Mouse (Mus musculus) midbrain, embryonic 11.5 days (tissue): ENCODE measurements around the gene Foxp1. TPM values are rescaled to one million over a fixed set of nuclear protein-coding genes. Genes with fewer than 3 reads are reported as not detected.

Experiments used
- ATAC-seq: fragments of 200-750 bp; cut with Nextera tagmentation; 2 replicates; pipeline ENCODE4 v1.8.0; 2017; ENCODE audit warnings: moderate TSS enrichment, moderate library complexity; ENCODE audit not compliant: low FRiP score
- DNase-seq: peaks from one replicate; pipeline ENCODE4 v3.0.0; 2015; ENCODE audit warnings: low spot score; ENCODE audit errors: missing footprints
- H3K27ac ChIP-seq: fragments of 300-500 bp; sonication (generic); 2 replicates; pipeline ENCODE4 v1.5.1; 2014; ENCODE audit warnings: low read depth, low read length
- H3K27me3 ChIP-seq: fragments of 300-500 bp; sonication (generic); 2 replicates; pipeline ENCODE4 v1.6.1; 2014; ENCODE audit warnings: mild to moderate bottlenecking, low read length, moderate library complexity, mixed read lengths; ENCODE audit not compliant: control insufficient read depth, insufficient read depth
- H3K36me3 ChIP-seq: fragments of 300-500 bp; sonication (generic); 2 replicates; pipeline ENCODE4 v1.6.1; 2014; ENCODE audit warnings: mild to moderate bottlenecking, low read length, moderate library complexity, mixed read lengths; ENCODE audit not compliant: control insufficient read depth, insufficient read depth
- H3K4me1 ChIP-seq: fragments of 300-500 bp; sonication (generic); 2 replicates; pipeline ENCODE4 v1.6.1; 2014; ENCODE audit warnings: low read length; ENCODE audit not compliant: control insufficient read depth, insufficient read depth
- H3K4me2 ChIP-seq: fragments of 300-500 bp; sonication (generic); 2 replicates; pipeline ENCODE4 v1.6.1; 2014; ENCODE audit warnings: mild to moderate bottlenecking, moderate library complexity
- H3K4me3 ChIP-seq: fragments of 300-500 bp; sonication (generic); 2 replicates; pipeline ENCODE4 v1.5.1; 2014; ENCODE audit warnings: low read depth, low read length
- H3K9ac ChIP-seq: fragments of 300-500 bp; sonication (generic); 2 replicates; pipeline ENCODE4 v1.6.1; 2014; ENCODE audit warnings: low read length
- H3K9me3 ChIP-seq: fragments of 300-500 bp; sonication (generic); 2 replicates; pipeline ENCODE4 v1.6.1; 2016; ENCODE audit warnings: low read length; ENCODE audit not compliant: control insufficient read depth
- WGBS: fragments of 180-500 bp; shearing (Covaris S2); extraction: QIAGEN DNeasy Blood & Tissue Kit; methylation state at CpG from one replicate; pipeline ENCODE4 v1.1.7; 2014; 5-methylcytosine and 5-hydroxymethylcytosine counted together
- polyA plus RNA-seq: library from polyadenylated mRNA; unstranded; fragments of >200 nt; fragmentation: Nextera tagmentation; extraction: Ambion mirVana; gene quantifications from 2 replicates; pipeline ENCODE4 v1.2.1, GENCODE M21; 2014

Gene Foxp1
- polyA plus RNA-seq, 1 experiment from 2014 or later: 86.2 TPM

GRCm38 (mm10) chr6:99320444-99320843 is 202.1 kb downstream of the Foxp1 start:
- Histone ChIP-seq H3K4me2 (no peak overlapping the region; the same call in 1 of the 2 replicates), H3K36me3 (no peaks in the 10 kb centered on the region), H3K27ac (no peak overlapping the region), H3K4me3 (no peak overlapping the region), H3K4me1 (peaks cover 14% of the 10 kb centered on the region; the same call in 1 of the 2 replicates), H3K27me3 (no peaks in the 10 kb centered on the region), H3K9ac (no peak overlapping the region; the same call in 1 of the 2 replicates), H3K9me3 (no peaks in the 10 kb centered on the region)
- ATAC-seq (peak; percentile 41; the same call in 1 of the 2 replicates), DNase-seq (peak; percentile 88)
- 69% methylated on average over 8 of the region's 8 CpGs for WGBS

DNA sequence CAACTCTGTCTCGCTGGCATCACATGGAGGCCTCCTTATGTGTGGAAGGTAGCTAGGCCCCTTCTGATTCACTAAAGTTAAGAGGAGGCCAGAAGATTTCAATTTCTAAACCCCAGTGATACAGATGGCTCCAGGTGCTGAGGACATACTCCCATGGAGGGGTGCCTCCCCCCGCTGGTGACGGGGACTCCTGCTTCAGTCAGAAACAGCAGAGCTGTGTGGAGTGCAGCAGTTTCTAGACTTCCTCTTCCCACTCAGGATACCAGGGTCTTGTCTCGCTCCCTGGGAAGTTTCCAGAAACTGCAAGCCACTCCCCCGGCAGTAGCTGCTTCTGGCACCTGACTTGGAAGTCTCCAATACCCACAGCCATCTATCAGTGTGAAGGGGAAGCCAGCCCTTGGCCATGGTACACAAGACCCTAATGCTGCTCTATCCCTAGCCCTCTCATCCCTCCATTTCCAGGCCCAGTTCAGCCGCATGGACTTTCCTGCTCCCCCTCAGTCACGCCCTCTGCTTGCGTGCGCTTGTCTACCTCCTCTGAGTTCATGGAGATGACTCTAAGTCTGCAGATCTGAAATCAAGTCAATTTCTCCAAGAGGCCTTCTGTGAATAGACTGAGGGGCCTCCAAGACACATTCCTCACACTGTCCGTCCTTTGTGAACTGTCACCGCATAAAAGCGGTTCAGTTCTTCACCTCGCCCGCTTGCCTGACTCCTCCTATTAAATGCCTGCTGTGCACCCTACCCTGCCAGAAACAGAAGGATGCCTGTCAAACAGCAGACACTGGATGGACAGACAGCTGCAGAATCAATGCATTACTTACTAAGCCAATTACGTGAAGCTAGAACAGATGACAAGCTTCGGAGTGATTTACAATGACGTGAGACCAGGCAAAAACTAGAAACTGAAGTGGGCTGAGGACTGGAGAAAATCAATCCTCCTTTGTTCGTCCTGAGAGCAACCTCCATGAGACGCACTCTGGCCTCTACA is 202.8 kb downstream of the Foxp1 start:
- DNase-seq: peak; percentile 90
- Histone ChIP-seq H3K27me3 (no peaks in the 10 kb centered on the region), H3K27ac (peak overlapping the region; percentile 12; the same call in 1 of the 2 replicates), H3K9ac (no peak overlapping the region; the same call in 1 of the 2 replicates), H3K9me3 (no peaks in the 10 kb centered on the region), H3K4me2 (peak overlapping the region; percentile 12; the same call in 1 of the 2 replicates), H3K4me1 (peaks cover 14% of the 10 kb centered on the region; the same call in 1 of the 2 replicates), H3K36me3 (no peaks in the 10 kb centered on the region), H3K4me3 (no peak overlapping the region)
- ATAC-seq: peak; percentile 80
- 52% methylated on average over 19 of the region's 19 CpGs for WGBS

GRCm38 (mm10) chr6:99314746-99315145 is 207.8 kb downstream of the Foxp1 start:
- Histone ChIP-seq H3K9me3 (no peaks in the 10 kb centered on the region), H3K36me3 (no peaks in the 10 kb centered on the region), H3K4me1 (peaks cover 10% of the 10 kb centered on the region; the same call in 1 of the 2 replicates), H3K4me3 (no peak overlapping the region), H3K4me2 (no peak overlapping the region), H3K27me3 (no peaks in the 10 kb centered on the region), H3K27ac (no peak overlapping the region), H3K9ac (no peak overlapping the region)
- WGBS: 75% methylated on average over 3 of the region's 3 CpGs
- ATAC-seq: no peak
- DNase-seq: no peak

- Histone ChIP-seq H3K4me2 (no peak overlapping the region), H3K9ac (no peak overlapping the region), H3K27ac (no peak overlapping the region), H3K36me3 (no peaks in the 10 kb centered on the region), H3K9me3 (no peaks in the 10 kb centered on the region), H3K4me3 (no peak overlapping the region), H3K27me3 (no peaks in the 10 kb centered on the region), H3K4me1 (peaks cover 8% of the 10 kb centered on the region; the same call in 1 of the 2 replicates)
- ATAC-seq: no peak
- DNase-seq: no peak
- 86% methylated on average over 12 of the region's 12 CpGs for WGBS
Measured at GRCm38 (mm10) chr6:99310529-99310928, 212.0 kb downstream of the Foxp1 start.

GRCm38 (mm10) chr6:99310171-99310500 is 212.4 kb downstream of the Foxp1 start:
- Histone ChIP-seq H3K9me3 (no peaks in the 10 kb centered on the region), H3K27ac (no peak overlapping the region), H3K4me1 (peaks cover 8% of the 10 kb centered on the region; the same call in 1 of the 2 replicates), H3K27me3 (no peaks in the 10 kb centered on the region), H3K4me3 (no peak overlapping the region), H3K9ac (no peak overlapping the region), H3K36me3 (no peaks in the 10 kb centered on the region), H3K4me2 (no peak overlapping the region)
- ATAC-seq: no peak
- DNase-seq: no peak
- 50% methylated on average over 3 of the region's 3 CpGs for WGBS

- Histone ChIP-seq H3K36me3 (no peaks in the 10 kb centered on the region), H3K9ac (no peak overlapping the region), H3K4me3 (no peak overlapping the region), H3K27me3 (no peaks in the 10 kb centered on the region), H3K9me3 (no peaks in the 10 kb centered on the region), H3K4me2 (no peak overlapping the region), H3K4me1 (peaks cover 8% of the 10 kb centered on the region; the same call in 1 of the 2 replicates), H3K27ac (no peak overlapping the region)
- DNase-seq (no peak), ATAC-seq (no peak)
- 85% methylated on average over 14 of the region's 14 CpGs for WGBS
Measured at GRCm38 (mm10) chr6:99309466-99310170, 212.9 kb downstream of the Foxp1 start.

GRCm38 (mm10) chr6:99305751-99306150 is 216.8 kb downstream of the Foxp1 start:
- no peak for DNase-seq
- 88% methylated on average over 3 of the region's 3 CpGs for WGBS
- H3K9me3 ChIP-seq: no peaks in the 10 kb centered on the region

DNA sequence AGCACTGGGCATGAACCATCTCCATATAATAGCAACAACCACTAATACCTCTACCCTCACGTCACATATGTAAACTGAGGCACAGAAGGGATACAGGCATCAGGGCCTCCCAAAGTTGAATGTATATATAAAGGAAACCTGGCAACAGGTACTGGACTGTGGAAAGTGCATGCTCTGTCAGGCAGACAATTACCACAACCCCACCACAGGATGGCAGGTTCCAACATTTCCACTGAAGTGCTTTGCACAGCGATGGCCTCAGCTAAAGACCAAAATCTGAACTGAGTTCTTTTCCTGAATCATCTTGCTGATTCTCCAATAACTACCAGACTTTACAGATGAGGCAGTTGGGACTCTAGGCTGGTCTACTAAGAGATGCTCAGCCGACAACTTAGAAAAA is 217.3 kb downstream of the Foxp1 start:
- ATAC-seq (no peak), DNase-seq (no peak)
- no peak overlapping the region for H3K9ac ChIP-seq
- no peaks in the 10 kb centered on the region for H3K4me1 ChIP-seq
- H3K27me3 ChIP-seq: no peaks in the 10 kb centered on the region
- no peaks in the 10 kb centered on the region for H3K9me3 ChIP-seq
- WGBS: 90% methylated on average over 3 of the region's 3 CpGs
- H3K36me3 ChIP-seq: no peaks in the 10 kb centered on the region
- no peak overlapping the region for H3K27ac ChIP-seq
- no peak overlapping the region for H3K4me3 ChIP-seq
- H3K4me2 ChIP-seq: no peak overlapping the region

More at GRCm38 (mm10) chr6:99305751-99306150, 216.8 kb downstream of the Foxp1 start:
- Histone ChIP-seq H3K27me3 (no peaks in the 10 kb centered on the region), H3K4me1 (peaks cover 5% of the 10 kb centered on the region; the same call in 1 of the 2 replicates), H3K9ac (no peak overlapping the region), H3K4me2 (no peak overlapping the region), H3K4me3 (no peak overlapping the region), H3K36me3 (no peaks in the 10 kb centered on the region), H3K27ac (no peak overlapping the region)
- no peak for ATAC-seq
